Mouse (Mus musculus) heart, adult 2 months (tissue): ENCODE results near the gene Samd5.

Experiments used
- CTCF ChIP-seq: fragments of 200-600 bp; IDR thresholded peaks from 2 replicates; pipeline ENCODE4 v1.8.1; 2022; ENCODE audit warnings: antibody characterized with exemption, mild to moderate bottlenecking, moderate library complexity
- POLR2A ChIP-seq: fragments of 200-500 bp; IDR thresholded peaks from 2 replicates; pipeline ENCODE4 v1.6.1; 2011; ENCODE audit warnings: mild to moderate bottlenecking, low read depth, low read length, control low read depth; ENCODE audit not compliant: insufficient read depth

DNA sequence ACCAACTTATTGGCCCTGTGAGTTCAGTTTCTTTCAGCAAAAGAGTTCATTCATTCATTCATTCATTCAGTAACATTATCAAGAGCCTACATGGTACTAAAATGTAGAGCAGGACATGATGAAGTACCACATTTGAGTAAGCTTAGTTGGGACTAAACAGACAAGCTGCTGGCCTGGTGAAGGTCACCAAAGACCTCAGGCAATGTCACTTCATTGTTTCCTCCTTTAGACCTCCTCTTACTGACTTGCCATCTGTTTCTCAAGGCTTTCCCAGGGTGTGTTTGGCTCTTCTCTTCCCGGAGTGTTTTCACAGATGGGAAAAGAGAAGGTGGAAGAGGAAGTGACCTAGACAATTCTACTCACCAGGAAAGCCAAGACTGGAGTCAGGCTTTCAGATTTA is 54.0 kb downstream of the Samd5 start:
- no peak for TF ChIP-seq CTCF
- TF ChIP-seq POLR2A, result no peak
